Mouse (Mus musculus) heart, embryonic 13.5 days (tissue): Measurements from ENCODE around the gene Gm29609. TPM values are rescaled to one million over a fixed set of nuclear protein-coding genes. Genes with fewer than 3 reads are reported as not detected.

Experiments used
- ATAC-seq: fragments of 200-750 bp; cut with Nextera tagmentation; 2 replicates; pipeline ENCODE4 v1.8.0; 2017; ENCODE audit warnings: moderate TSS enrichment; ENCODE audit not compliant: insufficient number of reproducible peaks, low FRiP score, low TSS enrichment; ENCODE audit errors: extremely low read depth
- H3K27ac ChIP-seq: fragments of 300-500 bp; sonication (generic); replicated peaks from 2 replicates; pipeline ENCODE4 v1.5.1; 2015; ENCODE audit warnings: moderate library complexity, mild to moderate bottlenecking, inconsistent platforms
- H3K27me3 ChIP-seq: fragments of 300-500 bp; sonication (generic); replicated peaks from 2 replicates; pipeline ENCODE4 v1.6.1; 2015; ENCODE audit warnings: mild to moderate bottlenecking, inconsistent platforms
- H3K36me3 ChIP-seq: fragments of 300-500 bp; sonication (generic); 2 replicates; pipeline ENCODE4 v1.6.1; 2015; ENCODE audit warnings: mild to moderate bottlenecking, inconsistent platforms
- H3K4me1 ChIP-seq: fragments of 300-500 bp; sonication (generic); 2 replicates; pipeline ENCODE4 v1.6.1; 2015; ENCODE audit warnings: inconsistent platforms
- H3K4me2 ChIP-seq: fragments of 300-500 bp; sonication (generic); 2 replicates; pipeline ENCODE4 v1.6.1; 2015; ENCODE audit warnings: inconsistent platforms, mild to moderate bottlenecking, moderate library complexity
- H3K4me3 ChIP-seq: fragments of 300-500 bp; sonication (generic); 2 replicates; pipeline ENCODE4 v1.5.1; 2015; ENCODE audit warnings: moderate library complexity, mild to moderate bottlenecking, inconsistent platforms
- H3K9ac ChIP-seq: fragments of 300-500 bp; sonication (generic); 2 replicates; pipeline ENCODE4 v1.6.1; 2015; ENCODE audit warnings: inconsistent platforms, mild to moderate bottlenecking, moderate library complexity
- H3K9me3 ChIP-seq: fragments of 300-500 bp; sonication (generic); 2 replicates; pipeline ENCODE4 v1.6.1; 2016; ENCODE audit warnings: inconsistent platforms
- WGBS: fragments of 180-500 bp; shearing (Covaris S2); methylation state at CpG from one replicate; pipeline ENCODE4 v1.1.7; 2015; ENCODE audit warnings: mixed read lengths; 5-methylcytosine and 5-hydroxymethylcytosine counted together
- polyA plus RNA-seq: library from polyadenylated mRNA; unstranded; fragments of >200 nt; fragmentation: Nextera tagmentation; extraction: Ambion mirVana; gene quantifications from 2 replicates; pipeline ENCODE4 v1.2.1, GENCODE M21; 2015

Gm29609 gene
- polyA plus RNA-seq, 1 experiment from 2014 or later = 2.6 TPM

DNA sequence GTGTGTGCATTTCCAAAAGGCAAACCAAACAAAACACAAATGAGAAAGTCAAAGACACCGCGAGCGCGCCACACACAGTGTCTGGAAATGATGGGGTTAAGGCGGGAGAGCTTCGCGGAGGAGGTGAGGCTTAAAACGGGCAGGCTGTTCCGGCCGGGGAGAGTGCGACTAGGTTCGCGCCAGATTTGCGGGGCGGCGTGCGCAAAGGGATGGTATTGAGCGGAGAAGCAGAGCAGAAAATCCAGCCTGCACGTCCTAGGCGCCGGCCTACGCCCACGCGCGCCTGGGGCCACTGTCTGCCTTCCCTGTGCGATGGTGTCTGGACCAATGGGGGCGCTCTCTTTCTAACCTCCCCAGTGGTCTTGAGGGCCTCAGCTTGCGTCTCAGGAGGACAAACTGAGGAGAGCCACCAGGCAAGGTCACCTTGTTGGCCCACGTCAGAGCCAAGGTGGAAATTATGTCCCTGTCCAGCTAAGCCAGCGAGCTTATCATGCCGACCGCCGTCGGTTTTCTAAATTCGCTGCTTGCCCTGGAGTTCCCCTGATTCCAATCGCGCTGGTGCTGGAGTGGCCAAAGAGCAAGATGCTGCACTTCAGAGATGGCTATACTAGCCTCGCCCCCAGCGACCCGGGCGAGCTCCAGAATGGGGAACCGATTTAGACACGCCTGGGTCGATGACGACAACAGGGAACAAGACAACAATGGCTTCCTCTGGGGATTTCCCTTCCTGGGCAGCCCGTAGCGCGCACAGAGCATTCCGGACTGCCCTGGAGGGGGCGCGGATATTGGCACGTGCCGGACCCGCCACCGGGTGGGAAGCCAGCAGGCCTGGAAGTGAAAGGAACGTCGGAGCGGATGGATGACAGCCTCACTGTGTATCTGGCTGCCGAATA is 84.7 kb downstream of the Gm29609 start:
- Histone ChIP-seq H3K27me3 (peaks cover 97% of the 10 kb centered on the region), H3K27ac (no peak overlapping the region), H3K9ac (peak overlapping the region; percentile 55), H3K36me3 (no peaks in the 10 kb centered on the region), H3K4me3 (peak overlapping the region; percentile 49), H3K9me3 (no peaks in the 10 kb centered on the region), H3K4me1 (peaks cover 40% of the 10 kb centered on the region), H3K4me2 (peak overlapping the region; percentile 74)
- ATAC-seq = peak; percentile 16; the same call in 1 of the 2 replicates
- WGBS = under 1% methylated on average over 59 of the region's 59 CpGs

Other genes starting within 250 kb of the Gm29609 start
- 3.9 and 4.7 TPM in 2 replicates for gene Cgref1, start 234.3 kb downstream of the Gm29609 start, polyA plus RNA-seq
- 79.6 and 90.0 TPM in 2 replicates for gene Preb, start 219.6 kb downstream of the Gm29609 start, polyA plus RNA-seq
- gene Tcf23, start 211.2 kb downstream of the Gm29609 start, polyA plus RNA-seq = 0.06 and 0.16 TPM in 2 replicates
- 119 and 124 TPM in 2 replicates for gene Atraid, start 131.6 kb downstream of the Gm29609 start, polyA plus RNA-seq
- 6.9 and 7.2 TPM in 2 replicates for gene Slc5a6, start 131.0 kb downstream of the Gm29609 start, polyA plus RNA-seq
- gene Cad, start 125.1 kb downstream of the Gm29609 start, polyA plus RNA-seq = 17.8 and 20.9 TPM in 2 replicates
- not detected in 2 replicates for gene Dnajc5g, start 73.6 kb downstream of the Gm29609 start, polyA plus RNA-seq
- gene Slc30a3, start 71.7 kb downstream of the Gm29609 start, polyA plus RNA-seq = 0.21 and 0.69 TPM in 2 replicates
- gene Trim54, start 63.2 kb downstream of the Gm29609 start, polyA plus RNA-seq = 10.7 and 13.9 TPM in 2 replicates
- gene Ucn, start 41.1 kb downstream of the Gm29609 start, polyA plus RNA-seq = 0.45 TPM in 1 of 2 replicates, not detected in the other
- gene Mpv17, start 25.7 kb downstream of the Gm29609 start, polyA plus RNA-seq = 68.0 and 89.4 TPM in 2 replicates
- gene Gtf3c2, start 233 bp upstream of the Gm29609 start, polyA plus RNA-seq = 45.3 and 47.8 TPM in 2 replicates
- gene Snx17, start 13.3 kb upstream of the Gm29609 start, polyA plus RNA-seq = 112 and 116 TPM in 2 replicates
- 52.3 and 55.9 TPM in 2 replicates for gene Eif2b4, start 13.5 kb upstream of the Gm29609 start, polyA plus RNA-seq
- gene Zfp513, start 22.4 kb upstream of the Gm29609 start, polyA plus RNA-seq = 7.3 and 7.5 TPM in 2 replicates
- 101 and 107 TPM in 2 replicates for gene Ppm1g, start 40.8 kb upstream of the Gm29609 start, polyA plus RNA-seq
- gene Nrbp1, start 61.0 kb upstream of the Gm29609 start, polyA plus RNA-seq = 124 and 132 TPM in 2 replicates
- gene Gm9970, start 61.3 kb upstream of the Gm29609 start, polyA plus RNA-seq = 0.68 TPM in 1 of 2 replicates, not detected in the other
- 6.0 and 7.4 TPM in 2 replicates for gene Krtcap3, start 71.8 kb upstream of the Gm29609 start, polyA plus RNA-seq
- 21.8 and 22.6 TPM in 2 replicates for gene Ift172, start 111.2 kb upstream of the Gm29609 start, polyA plus RNA-seq
- gene Fndc4, start 116.2 kb upstream of the Gm29609 start, polyA plus RNA-seq = 22.4 and 22.6 TPM in 2 replicates
- gene Gckr, start 117.5 kb upstream of the Gm29609 start, polyA plus RNA-seq = 0.36 and 0.56 TPM in 2 replicates